Mouse (Mus musculus) lung, postnatal 0 days (tissue): ENCODE measurements around the gene Snapin. TPM values are rescaled to one million over a fixed set of nuclear protein-coding genes. Genes with fewer than 3 reads are reported as not detected.

Source experiments
- ATAC-seq: fragments of 200-750 bp; cut with Nextera tagmentation; 2 replicates; pipeline ENCODE4 v1.8.0; 2017; ENCODE audit warnings: moderate library complexity
- DNase-seq: peaks from one replicate; pipeline ENCODE4 v3.0.0-alpha.2; 2016; ENCODE audit warnings: low spot score
- H3K27ac ChIP-seq: fragments of 300-500 bp; sonication (generic); 2 replicates; pipeline ENCODE4 v1.5.1; 2014; ENCODE audit warnings: antibody characterized with exemption, mild to moderate bottlenecking, low read length, mixed read lengths
- H3K27me3 ChIP-seq: fragments of 300-500 bp; sonication (generic); replicated peaks from 2 replicates; pipeline ENCODE4 v1.6.1; 2014; ENCODE audit warnings: low read length, mixed read lengths; ENCODE audit not compliant: insufficient read depth
- H3K36me3 ChIP-seq: fragments of 300-500 bp; sonication (generic); 2 replicates; pipeline ENCODE4 v1.6.1; 2014; ENCODE audit warnings: low read length, mixed read lengths; ENCODE audit not compliant: insufficient read depth
- H3K4me1 ChIP-seq: fragments of 300-500 bp; sonication (generic); 2 replicates; pipeline ENCODE4 v1.6.1; 2014; ENCODE audit warnings: antibody characterized with exemption, low read depth, low read length, mixed read lengths; ENCODE audit not compliant: insufficient read depth
- H3K4me2 ChIP-seq: fragments of 300-500 bp; sonication (generic); replicated peaks from 2 replicates; pipeline ENCODE4 v1.6.1; 2014; ENCODE audit warnings: low read depth, mild to moderate bottlenecking, low read length, moderate library complexity, mixed read lengths
- H3K4me3 ChIP-seq: fragments of 300-500 bp; sonication (generic); 2 replicates; pipeline ENCODE4 v1.5.1; 2014; ENCODE audit warnings: low read depth, low read length
- H3K9ac ChIP-seq: fragments of 300-500 bp; sonication (generic); replicated peaks from 2 replicates; pipeline ENCODE4 v1.6.1; 2014; ENCODE audit warnings: low read depth, mild to moderate bottlenecking
- H3K9me3 ChIP-seq: fragments of 300-500 bp; sonication (generic); 2 replicates; pipeline ENCODE4 v1.6.1; 2016; ENCODE audit warnings: low read length, mixed read lengths
- CTCF ChIP-seq: IDR thresholded peaks from 2 replicates; pipeline ENCODE4 v1.5.1; 2016; ENCODE audit warnings: antibody characterized with exemption, mild to moderate bottlenecking
- EP300 ChIP-seq: IDR thresholded peaks from 2 replicates; pipeline ENCODE4 v1.6.1; 2016; ENCODE audit warnings: antibody characterized with exemption, mild to moderate bottlenecking, control low read depth
- WGBS: fragments of 180-500 bp; shearing (Covaris S2); extraction: QIAGEN DNeasy Blood & Tissue Kit; methylation state at CpG from one replicate; pipeline ENCODE4 v1.1.7; 2014; 5-methylcytosine and 5-hydroxymethylcytosine counted together
- polyA plus RNA-seq: library from polyadenylated mRNA; unstranded; fragments of >200 nt; fragmentation: Nextera tagmentation; extraction: Ambion mirVana; gene quantifications from 2 replicates; pipeline ENCODE4 v1.2.1, GENCODE M21; 2015

Gene Snapin
- polyA plus RNA-seq, 1 experiment from 2014 or later = 101 TPM

DNA sequence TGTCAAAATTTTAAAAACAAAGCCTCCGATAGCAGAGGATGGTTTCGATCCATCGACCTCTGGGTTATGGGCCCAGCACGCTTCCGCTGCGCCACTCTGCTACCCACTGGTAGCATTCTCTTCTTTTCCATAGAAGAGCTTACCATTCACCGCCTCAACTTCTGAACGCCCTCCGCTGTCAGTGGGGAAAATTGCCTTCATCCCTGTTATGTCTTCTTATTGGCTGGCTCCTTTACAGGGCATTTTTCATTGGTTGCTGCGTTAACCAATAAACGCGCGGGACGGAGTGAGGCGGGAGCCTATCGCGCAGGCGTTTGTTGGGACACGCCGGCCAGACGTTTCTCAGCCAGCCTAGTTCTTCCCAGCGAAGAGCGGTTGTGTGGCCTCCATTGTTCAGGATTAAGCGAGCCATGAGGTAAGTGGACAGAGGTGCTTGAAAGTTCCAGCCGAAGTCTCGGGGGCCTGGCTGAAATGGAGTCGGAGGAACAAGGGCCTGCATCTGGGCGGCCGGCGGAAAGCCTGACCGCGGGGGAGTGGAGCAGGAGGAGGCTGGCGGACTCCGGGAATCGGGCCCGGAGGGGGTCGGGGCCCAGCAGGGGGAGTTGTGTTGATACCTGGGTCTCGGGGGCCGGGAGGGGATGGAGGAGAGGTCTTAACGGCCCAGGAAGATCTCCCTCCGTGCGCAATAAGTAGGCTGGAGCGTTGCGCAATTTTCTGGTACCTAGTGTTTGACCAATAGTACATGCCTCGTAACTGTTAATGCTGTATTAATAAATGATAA, 14.8 kb downstream of the Snapin start, which contains the start of gene Ilf2:
Ilf2 (plus strand) TSS at position 296 of the 781 bp plus-strand sequence.
- no peaks in the 10 kb centered on the region for H3K27me3 ChIP-seq
- under 1% methylated on average over 45 of the region's 45 CpGs for WGBS
- H3K36me3 ChIP-seq = no peaks in the 10 kb centered on the region
- H3K9me3 ChIP-seq = no peaks in the 10 kb centered on the region
- ATAC-seq (peak; percentile 99), DNase-seq (peak; percentile 99)
- H3K9ac ChIP-seq = peak within 1 kb of the TSS; percentile 85
- peak within 1 kb of the TSS; percentile 93 for H3K27ac ChIP-seq
- no peaks in the 10 kb centered on the region; the same call in 1 of the 2 replicates for H3K4me1 ChIP-seq
- peak within 1 kb of the TSS; percentile 67 for H3K4me2 ChIP-seq
- H3K4me3 ChIP-seq = peak within 1 kb of the TSS; percentile 86
- peak; percentile 82 for TF ChIP-seq EP300
- TF ChIP-seq CTCF = peak; percentile 79

DNA sequence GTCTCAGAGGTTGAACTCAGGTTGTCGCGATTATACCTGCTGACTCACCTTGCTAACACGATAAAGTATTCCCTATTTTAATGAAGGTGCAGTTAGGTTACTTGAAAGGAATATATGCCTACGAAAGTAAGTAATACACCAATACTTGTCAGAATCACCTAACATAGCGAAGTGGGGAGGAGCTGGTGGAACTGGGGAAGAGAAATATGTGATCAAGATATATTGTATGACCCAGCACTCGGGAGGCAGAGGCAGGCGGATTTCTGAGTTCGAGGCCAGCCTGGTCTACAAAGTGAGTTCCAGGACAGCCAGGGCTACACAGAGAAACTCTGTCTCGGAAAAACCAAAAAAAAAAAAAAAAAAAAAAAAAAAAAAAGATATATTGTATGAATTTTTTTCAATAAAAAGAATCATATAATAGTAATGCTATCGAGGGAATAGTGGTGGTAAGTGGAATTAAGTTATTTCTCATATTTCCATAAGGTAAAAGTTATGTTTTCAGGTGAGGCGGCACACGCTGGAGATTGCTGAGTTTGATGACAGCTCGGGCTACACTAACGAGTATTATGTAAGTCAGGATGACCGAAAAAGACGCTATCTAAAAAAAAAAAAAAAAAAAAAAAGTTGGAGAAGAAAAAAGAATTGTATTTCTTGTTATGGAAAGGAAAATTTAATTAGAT, 15.5 kb downstream of the Snapin start:
- no peak overlapping the region for H3K4me3 ChIP-seq
- TF ChIP-seq CTCF (no peak), EP300 (no peak)
- ATAC-seq = no peak
- no peaks in the 10 kb centered on the region for H3K9me3 ChIP-seq
- H3K9ac ChIP-seq = no peak overlapping the region
- H3K4me2 ChIP-seq = peak overlapping the region; percentile 35; the same call in 1 of the 2 replicates
- H3K27ac ChIP-seq = no peak overlapping the region
- WGBS = 38% methylated on average over 15 of the region's 16 CpGs
- DNase-seq = no peak
- H3K27me3 ChIP-seq = no peaks in the 10 kb centered on the region
- H3K36me3 ChIP-seq = no peaks in the 10 kb centered on the region
- H3K4me1 ChIP-seq = no peaks in the 10 kb centered on the region; the same call in 1 of the 2 replicates

DNA sequence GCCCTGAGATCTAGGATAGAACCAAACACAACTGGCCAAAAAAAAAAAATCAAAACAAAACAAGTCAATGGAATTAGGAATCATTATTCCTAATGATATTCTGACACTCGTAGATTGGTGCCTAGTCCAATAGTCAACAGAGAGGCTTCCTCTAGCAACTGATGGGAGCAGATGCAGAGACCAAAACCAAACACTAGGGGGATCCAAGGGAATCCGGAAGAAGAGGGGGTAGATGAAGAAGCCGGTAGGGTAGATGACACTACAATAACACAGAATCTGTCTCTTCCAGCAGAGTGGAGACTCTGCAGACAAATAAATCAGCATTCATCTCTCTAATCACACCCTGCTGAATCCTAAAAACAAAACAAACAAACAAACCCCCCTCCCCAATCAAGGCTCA, 18.6 kb downstream of the Snapin start:
- 24% methylated on average over 3 of the region's 3 CpGs for WGBS
- H3K4me3 ChIP-seq = no peak overlapping the region
- peak; percentile 64 for DNase-seq

DNA sequence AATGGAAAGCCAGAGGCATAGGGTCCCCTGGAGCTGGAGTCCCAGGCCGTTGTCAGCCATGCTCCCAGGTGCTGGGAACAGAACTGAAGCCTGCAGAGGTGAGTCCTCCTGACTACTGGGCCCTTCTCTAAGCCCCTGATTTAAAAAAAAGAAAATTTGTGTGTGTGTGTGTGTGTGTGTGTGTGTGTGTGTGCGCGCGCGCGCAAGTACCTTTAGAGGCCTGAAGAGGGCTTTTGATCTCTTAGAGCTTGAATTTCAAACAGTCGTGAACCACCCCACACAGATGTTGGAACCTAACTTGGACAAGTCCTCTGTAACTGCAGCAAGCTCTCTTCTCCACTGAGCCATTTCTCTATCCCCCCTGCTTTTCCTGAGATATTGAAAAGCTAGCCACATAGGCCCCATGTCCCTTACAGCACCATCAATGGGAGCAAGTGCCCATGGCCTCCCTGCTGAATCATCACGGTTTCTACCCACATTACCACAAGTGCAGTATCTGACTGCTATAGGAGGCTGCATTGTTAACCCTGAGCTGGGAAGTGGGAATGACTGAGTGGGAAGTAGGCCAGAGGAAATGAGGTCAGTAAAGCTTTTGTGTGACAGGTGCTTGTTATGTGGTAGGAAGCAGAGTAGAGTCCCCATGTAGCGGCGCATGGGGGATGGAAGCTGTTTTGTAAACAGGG, 23.1 kb downstream of the Snapin start:
- H3K36me3 ChIP-seq = no peaks in the 10 kb centered on the region
- ATAC-seq = no peak
- WGBS = 85% methylated on average over 10 of the region's 10 CpGs
- no peak overlapping the region for H3K4me2 ChIP-seq
- TF ChIP-seq CTCF (no peak), EP300 (no peak)
- no peak for DNase-seq
- H3K4me3 ChIP-seq = no peak overlapping the region
- no peak overlapping the region for H3K27ac ChIP-seq
- no peaks in the 10 kb centered on the region for H3K27me3 ChIP-seq
- no peaks in the 10 kb centered on the region; the same call in 1 of the 2 replicates for H3K4me1 ChIP-seq
- H3K9ac ChIP-seq = no peak overlapping the region
- no peaks in the 10 kb centered on the region for H3K9me3 ChIP-seq

More for the DNA sequence above, 18.6 kb downstream of the Snapin start:
- TF ChIP-seq CTCF (peak; percentile 74), EP300 (no peak)
- no peaks in the 10 kb centered on the region for H3K36me3 ChIP-seq
- H3K27ac ChIP-seq = no peak overlapping the region
- no peak for ATAC-seq
- H3K4me2 ChIP-seq = no peak overlapping the region
- H3K4me1 ChIP-seq = no peaks in the 10 kb centered on the region; the same call in 1 of the 2 replicates
- no peaks in the 10 kb centered on the region for H3K27me3 ChIP-seq
- no peaks in the 10 kb centered on the region for H3K9me3 ChIP-seq
- no peak overlapping the region for H3K9ac ChIP-seq

DNA sequence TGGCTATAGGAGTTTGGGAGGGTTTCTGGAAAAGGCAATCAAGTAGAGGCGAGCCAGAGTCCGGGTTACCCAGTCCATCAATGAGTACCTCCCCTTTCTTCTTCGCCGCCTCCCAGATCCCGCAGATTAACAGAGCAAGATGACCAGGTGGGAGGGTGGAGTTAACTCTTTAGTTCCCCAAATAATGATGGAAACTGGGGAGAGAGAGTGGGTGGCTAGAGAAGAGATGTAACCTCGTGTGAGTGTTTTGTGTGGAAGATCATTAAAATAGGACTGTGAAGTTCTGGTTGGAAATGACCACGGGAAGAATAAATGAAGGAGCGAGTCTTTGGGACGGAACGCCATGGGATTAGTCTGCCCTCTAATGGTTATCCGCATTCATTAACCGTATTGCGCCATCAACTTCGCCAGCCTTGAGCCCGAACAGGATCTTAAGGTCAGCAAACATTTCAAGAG, 24.5 kb downstream of the Snapin start:
- peak; percentile 64 for ATAC-seq
- H3K9me3 ChIP-seq = no peaks in the 10 kb centered on the region
- WGBS = under 1% methylated on average over 15 of the region's 15 CpGs
- peak overlapping the region; percentile 91 for H3K4me2 ChIP-seq
- TF ChIP-seq CTCF (peak; percentile 90), EP300 (peak; percentile 59)
- no peaks in the 10 kb centered on the region for H3K27me3 ChIP-seq
- peak; percentile 95 for DNase-seq
- H3K36me3 ChIP-seq = no peaks in the 10 kb centered on the region
- H3K4me1 ChIP-seq = no peaks in the 10 kb centered on the region; the same call in 1 of the 2 replicates
- H3K27ac ChIP-seq = peak overlapping the region; percentile 81
- peak overlapping the region; percentile 71 for H3K4me3 ChIP-seq
- H3K9ac ChIP-seq = 0 out of 2 replicates have a peak overlapping the region, but pooled peaks have one; percentile 32
